Mouse (Mus musculus) NIH3T3 (cell line): ENCODE measurements around the gene Ipo9.
"Not testable (repeated sequence)": the region's sequence is repeated elsewhere in the genome, so short reads cannot be mapped to it uniquely, and the experiment has no call there.

Source experiments
- DNase-seq: peaks from one replicate; pipeline ENCODE4 v3.0.0-alpha.2; 2012; ENCODE audit warnings: low read depth

Ipo9 gene

DNA sequence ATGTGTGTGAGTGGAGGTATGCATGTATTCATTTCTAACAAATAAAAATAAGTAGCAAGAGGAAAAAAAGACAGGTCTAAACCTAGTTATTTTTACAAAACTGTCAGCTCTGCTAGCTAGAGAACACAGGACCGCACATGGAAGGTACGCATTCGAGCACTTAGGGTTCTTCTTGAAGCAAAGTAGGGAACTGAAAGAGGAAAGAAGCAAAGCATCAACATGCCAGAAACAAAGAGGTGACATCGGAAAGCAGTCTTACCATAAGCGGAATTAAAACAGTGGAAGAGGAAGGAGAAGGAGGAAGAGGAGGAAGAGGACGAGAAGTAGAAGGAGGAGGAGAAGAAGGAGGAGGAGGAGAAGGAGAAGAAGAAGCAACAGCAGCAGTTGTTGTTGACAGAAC, 2.9 kb downstream of the Ipo9 start:
- DNase-seq: no peak

DNA sequence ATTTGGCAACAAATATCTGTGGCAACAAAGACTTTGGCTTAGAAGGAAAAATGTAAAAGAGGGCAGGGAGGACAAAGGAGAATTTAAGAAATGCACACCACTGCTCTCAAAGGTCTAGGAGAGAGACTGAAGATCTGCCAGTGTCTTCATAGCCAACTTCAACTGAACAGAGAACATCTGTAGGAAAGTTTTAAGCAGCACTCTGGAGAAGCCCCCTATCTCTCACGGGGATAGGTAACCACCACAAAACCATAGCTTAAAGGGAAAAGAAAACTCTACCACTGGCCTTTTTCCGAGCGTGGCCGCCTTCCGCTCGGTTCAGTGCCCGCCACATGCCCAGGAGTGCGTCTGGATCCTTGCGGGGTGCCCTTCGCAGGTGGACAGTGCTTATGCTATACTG, 3.7 kb downstream of the Ipo9 start:
- DNase-seq: no peak

DNA sequence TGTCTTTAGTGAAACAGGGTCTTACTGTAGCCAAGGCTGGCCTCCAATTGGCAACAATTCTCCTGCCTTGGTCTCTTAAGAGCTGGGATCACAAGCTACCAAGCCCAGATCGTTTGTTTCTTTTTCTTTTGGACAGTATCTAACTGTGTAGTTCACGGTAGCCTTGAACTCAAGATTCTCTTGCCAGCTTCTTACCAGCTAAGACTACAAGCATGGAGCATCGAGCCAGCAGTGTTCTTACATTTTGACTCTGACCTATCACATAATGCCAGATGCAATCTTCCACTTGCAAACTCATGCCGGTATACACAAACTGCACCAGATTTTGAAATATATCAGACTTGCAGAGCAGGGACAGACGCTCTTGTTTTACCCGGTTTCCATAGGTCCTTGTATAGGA, 7.5 kb downstream of the Ipo9 start:
- DNase-seq: no peak

DNA sequence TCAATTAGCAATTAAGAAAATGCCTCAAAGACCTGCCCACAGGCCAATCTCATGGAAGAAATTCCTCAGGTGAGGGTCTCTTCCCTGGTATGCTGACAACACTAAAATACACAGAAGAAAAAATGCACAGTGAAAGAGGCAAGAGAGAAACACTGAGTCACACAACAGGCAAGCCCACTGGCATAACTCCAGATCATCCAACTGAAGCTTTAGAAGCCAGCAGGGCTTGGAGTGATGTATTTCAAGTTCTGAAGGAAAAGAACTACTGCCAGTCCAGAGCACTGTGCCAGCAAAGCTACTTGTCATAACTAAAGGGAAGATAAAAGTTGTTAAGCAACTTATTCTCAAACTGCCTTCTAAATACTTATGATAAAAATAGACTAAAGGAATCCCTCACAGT, 16.3 kb downstream of the Ipo9 start:
- peak; percentile 81 for DNase-seq

DNA sequence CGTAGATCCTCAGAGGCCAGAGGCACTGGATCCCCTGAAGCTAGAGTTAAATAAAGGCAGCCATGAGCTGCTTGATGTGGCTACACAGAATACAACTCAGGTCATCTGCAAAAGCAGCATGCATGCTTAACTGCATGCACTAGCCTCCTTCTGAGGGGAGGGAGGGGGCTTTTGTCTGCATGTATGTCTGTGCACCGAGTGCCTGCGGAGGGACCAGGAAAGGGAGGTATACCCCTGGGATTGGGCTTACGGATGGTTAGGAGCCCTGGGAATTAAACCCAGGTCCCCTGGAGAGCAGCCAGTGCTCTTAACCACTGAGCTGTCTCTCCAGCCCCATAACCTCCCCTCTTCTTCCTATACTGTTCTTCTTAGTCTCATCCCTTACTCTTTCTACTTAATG, 18.2 kb downstream of the Ipo9 start:
- DNase-seq: no peak

DNA sequence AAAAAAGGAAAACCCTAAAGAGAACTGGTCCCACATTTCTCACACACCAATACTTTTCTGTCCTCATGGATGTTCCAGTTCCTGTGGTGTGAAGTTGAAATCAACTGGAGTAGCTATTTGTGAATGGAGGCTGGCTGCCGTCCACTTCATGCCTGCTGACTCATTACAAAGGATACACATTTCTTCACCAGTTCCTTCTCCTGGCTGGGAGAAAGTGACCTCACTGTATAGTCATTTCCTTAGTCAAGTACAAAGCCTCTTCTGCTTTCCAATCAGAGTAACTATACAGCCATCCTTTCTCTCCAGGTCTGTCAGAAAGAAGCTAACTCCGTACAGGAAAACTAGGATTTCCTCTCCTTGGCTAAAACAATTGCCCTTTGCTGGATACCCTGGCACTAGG, 19.3 kb downstream of the Ipo9 start:
- peak; percentile 94 for DNase-seq

DNA sequence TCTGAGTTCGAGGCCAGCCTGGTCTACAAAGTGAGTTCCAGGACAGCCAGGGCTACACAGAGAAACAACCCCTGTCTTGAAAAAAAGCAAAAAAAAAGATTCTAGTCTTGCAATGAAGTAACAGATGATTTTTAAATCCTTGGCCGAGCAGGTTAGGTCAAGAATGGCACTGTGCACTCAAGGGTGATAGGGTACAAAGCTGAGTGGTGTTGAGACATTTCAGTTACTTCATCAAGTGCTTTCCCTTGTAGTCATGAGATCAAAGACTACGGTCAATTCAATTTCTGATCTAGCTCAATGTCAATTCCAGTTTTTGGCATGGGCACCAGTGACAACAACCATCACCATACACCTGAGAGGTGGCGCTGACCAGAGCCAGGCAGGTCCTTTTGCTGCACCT, 21.3 kb downstream of the Ipo9 start:
- no peak for DNase-seq

DNA sequence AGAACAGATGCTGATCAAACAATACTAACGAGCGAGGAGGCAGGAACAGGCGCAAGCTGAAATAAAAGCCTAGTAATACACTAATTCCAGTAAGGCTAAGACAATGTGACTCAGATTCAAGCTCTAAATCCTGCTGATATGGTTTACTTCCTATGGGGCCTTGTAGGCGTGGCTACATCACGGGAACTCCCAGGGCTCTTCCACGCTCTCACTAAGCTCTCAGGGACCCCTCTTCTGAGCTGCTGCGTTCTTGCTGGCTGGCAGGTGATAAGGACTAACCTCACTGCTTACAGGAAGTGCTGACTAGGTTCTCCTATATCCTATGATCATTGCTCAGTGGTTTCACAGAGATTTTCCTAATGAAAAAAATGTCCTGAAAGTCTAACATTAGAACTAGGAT, 24.9 kb downstream of the Ipo9 start:
- no peak for DNase-seq

DNA sequence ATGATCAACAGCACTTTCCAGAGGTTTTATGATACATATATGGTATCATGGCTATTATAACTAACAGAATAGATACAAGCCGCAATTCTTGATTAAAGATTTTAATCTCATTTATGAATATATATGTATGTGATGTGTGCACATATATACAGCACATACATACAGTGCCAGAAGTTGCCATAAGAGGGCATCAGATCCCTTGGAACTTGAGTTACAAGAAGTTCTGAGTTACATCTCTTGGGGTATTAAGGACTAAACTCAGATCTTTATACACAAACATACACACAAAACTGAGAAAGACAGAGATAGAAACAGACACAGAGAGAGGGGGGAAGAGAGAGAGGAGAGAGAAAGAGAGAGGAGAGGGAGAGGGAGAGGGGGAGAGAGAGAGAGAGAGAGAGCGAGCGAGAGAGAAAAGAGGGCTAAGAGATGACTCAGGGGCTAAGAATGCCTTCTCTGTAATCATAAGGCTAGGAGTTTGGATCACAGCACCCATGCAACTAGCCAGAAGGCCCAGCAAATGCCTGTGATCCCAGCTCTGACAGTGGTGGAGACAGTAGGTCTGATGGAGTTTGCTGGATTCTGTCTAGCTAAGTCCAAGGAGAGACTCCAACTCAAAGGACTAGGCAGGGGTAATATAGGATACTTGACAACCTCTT, 28.7 kb downstream of the Ipo9 start:
- peak; percentile 64 for DNase-seq

DNA sequence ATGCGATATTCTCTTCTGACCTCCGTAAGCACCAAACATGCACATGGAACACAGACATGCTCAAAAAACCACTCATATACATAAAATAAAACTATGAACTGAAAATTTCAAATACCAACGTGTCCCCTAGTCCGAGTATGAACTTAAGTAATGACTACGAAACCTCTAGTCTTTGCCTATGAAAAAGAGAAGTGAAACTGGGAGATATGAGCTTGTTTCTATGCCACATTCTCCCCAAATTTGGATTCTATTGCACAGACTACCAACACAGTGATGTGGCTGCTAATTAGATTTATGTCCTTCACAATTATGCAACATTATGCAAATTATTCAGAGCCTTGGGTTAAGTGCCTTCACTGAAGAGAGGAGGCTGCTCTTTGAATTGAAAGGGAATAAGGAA, 30.8 kb downstream of the Ipo9 start:
- no peak for DNase-seq

DNA sequence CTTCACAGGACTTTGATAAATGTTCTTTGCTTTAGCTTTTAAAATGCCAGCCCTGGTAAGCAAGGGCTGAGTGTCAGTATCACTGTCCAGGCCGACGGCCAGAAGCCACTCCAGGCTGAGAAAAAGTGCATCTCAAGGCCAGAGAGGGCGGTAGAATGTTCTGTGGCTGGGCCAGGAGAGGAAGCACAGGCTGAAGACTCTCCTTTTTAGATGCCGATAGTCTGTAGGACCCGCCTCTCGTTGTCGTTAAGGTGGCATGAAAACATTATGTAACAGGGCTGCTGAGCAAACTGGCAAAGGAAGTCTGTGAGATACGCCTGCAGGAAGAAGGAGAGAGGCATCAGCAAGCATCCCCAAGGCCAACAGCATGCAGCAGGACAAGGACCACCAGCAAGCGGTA, 45.1 kb downstream of the Ipo9 start:
- DNase-seq: no peak

DNA sequence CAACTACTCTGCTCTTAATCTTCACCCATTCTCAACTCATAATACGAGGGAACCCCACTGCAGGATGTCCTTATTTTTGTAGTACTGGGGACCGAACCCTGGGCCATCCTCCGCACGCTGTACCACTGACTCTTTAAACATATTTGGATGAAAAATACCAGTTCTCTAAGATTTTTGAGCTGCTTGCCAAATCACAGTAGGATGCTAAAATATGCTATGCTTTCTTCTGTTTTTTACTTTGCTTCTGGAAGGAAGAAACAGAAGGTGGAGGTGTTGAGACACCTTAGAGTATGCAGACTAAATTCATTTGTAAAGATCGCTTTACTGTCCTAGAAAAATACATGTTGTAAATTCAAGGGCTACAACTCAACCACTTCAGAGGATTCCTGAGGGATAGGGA, 46.1 kb downstream of the Ipo9 start:
- no peak for DNase-seq

DNA sequence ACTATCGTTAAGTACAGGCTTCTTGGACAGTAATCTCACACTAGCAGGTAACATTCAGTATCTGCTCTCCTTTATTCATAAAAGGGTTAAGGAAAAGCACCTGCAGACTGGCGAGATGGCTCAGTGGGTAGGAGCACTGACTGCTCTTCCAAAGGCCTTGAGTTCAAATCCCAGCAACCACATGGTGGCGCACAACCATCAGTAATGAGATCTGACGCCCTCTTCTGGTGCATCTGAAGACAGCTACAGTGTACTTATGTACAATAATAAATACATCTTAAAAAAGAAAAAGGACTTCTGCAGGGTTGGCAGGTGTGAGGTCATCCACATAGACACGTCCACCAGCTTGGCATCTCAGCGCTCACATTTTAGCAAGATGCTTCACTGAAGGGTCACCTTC, 48.7 kb downstream of the Ipo9 start:
- not testable (repeated sequence) for DNase-seq

DNA sequence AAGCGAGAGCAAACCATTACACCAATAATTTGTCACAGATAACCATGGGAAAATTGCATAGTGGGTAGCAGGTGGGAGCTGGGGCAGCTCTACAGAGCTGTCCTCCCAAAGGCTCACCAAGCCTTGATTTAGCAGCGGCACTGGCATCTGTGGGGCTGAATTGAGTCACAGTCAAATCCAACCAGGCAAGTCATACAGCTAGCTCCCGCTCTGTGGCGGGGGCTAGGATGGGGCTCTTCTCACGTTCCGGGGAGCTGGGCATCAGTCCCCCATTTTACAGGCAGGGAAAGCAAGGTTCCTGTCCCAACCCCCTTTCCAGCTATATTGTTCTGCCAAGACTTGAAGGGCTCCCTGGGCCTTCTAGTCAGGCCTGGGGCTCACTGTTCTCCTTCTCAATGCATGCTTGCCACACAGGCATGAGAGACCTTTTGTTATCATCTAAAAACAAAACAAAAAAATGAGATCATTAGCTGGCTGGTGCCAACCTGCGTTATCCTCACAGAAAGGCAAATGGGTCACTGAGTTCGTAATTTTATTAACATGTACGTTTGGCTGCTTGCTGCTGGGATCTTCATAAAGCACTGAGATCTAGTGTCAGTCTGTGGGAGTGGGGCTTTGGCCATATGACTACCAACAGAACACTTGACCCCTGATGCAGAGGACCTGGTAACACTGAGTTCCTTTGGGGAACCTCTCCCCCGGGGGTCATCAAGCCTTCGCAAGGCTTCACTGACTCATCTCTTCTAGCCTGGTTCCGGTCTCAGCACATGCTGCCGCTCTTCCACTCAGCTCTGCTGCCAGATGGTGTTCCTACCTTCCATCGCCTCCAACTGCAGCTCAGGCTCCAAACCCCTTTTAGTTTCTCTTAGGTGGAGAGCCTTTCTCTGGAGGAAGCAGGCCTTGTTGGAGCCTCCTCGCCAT, 50.0 kb downstream of the Ipo9 start:
- no peak for DNase-seq

DNA sequence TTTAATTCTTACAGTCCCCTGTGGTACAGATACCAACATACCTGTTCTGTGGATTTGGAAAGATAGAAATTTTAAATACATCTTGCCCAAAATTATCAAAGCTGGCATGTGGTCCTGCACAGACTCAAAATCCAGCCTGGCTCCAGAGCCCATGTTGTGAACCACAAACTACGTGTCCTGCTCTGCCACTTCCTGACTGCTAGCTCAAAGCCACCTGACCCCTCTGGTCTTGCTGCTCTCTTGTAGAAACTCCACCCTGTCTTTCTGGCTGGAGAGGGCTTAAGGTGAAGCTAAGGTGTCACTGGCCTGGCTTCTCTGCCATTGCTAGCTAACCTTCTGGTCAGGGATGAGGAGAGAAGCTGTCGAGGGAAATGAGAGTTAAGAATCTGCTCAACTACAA, 51.3 kb downstream of the Ipo9 start:
- DNase-seq: no peak

DNA sequence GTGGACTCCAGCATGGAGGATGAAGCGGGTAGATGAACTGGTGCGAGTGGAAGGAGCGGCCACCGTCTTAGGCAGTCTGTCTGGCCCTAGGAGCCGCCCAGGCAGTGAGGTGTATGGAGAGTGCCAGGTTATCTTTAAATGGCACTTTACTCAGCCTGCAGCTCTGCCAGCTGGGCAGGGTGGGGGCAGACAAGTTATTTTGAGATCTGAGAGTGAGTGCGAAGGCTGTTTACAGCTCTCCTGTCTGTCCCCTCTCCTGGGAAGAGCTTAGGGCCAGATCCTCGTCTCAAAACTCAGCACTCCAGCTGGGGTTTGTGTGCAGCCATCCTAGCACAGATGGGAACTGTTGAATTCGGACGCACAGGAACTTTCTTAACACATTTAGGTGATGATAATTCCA, 51.7 kb downstream of the Ipo9 start:
- no peak for DNase-seq

DNA sequence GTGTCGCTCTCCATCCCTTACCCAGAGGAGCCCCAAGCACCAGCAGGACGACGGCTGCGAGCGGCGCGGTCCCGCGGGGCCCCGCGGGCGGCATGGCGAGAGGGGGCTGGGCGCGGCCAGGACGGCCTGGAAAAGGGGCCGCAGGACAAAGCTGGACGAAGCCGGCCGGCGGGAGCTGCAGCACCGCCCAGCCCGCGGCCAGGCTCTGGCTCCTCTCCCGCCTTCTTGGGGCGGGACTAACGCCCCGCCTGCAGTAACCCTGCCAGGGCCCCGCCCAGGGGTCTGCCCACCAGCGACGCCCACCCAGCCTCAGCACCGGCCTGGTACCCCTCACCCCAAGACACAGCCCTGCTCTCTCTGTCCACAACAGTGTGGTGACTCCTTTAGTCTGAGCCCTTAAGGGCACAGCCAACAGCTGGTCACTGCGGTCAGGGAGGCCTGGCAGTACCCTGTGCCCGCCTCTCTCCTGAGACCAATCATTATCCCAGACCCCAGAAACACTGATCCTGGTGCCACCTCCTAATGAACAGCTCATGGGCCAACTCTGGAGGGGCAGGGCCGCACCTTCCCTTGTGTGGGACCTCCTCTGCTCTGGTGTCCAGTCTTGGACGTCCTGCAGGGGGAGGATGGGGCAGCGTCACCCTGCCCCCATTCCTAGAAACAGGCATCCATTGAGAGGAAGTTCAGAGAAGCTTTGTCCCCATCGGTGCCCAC, 55.3 kb downstream of the Ipo9 start, which contains the start of gene Shisa4:
Gene Shisa4, minus strand, starts transcription at position 370 of the 714 bp plus-strand sequence.
- DNase-seq: peak; percentile 93

DNA sequence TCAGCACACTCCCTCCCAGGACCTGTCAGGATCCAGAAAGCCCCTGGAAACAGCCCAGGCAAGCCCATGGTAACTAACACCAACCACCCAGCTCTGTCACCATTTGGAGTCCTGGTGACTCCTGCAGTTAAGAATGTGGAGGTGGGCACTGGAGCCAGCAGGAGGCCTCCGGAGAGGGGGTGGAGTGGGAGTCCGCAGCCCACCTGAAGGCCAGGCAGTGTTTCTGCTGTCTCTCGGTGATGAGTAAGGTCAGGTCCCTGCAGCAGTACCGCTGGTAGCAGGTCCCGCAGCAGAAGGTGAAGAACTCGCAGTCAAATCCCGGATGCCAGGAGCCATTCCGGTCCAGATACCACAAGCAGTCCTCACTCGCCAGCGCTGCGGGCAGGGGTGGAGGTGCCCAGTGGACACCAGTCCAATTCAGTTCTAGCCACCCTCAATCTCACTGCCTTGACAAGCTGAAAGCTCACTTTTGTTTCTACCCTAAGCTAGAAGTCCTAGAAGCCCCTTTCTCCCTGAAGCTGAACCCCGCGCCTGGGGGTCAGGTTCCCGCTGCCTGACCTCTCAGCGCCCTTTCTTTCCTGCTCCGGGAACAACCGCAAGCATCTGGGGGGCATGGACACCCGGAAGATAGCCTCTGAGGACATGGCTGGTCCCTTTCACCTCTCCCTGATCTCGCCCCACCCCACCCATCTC, 56.0 kb downstream of the Ipo9 start:
- peak; percentile 68 for DNase-seq

DNA sequence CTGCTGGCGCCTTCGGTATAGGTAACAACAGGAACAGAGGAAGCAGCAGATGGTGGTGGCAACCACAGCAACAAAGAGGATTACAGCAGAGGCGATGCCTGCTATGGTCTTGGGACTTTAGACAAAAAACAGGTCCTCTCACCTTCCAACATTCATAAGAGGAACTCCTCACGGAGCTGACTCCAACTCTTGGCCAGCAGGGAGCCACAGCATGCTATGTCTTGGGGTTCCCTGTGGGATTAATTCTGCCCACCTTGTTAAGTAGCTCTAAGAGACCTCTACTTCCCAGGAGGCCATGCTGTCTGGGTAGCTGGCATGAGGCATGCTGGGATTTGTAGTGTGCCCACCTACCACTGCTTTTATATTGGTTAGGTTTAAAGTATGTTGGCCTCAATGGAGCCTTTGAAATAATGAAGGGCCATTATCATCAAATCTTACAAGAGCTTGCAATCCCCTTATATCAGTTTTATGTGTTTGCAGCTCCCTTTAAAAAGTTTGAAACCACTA, 57.1 kb downstream of the Ipo9 start:
- no peak for DNase-seq

DNA sequence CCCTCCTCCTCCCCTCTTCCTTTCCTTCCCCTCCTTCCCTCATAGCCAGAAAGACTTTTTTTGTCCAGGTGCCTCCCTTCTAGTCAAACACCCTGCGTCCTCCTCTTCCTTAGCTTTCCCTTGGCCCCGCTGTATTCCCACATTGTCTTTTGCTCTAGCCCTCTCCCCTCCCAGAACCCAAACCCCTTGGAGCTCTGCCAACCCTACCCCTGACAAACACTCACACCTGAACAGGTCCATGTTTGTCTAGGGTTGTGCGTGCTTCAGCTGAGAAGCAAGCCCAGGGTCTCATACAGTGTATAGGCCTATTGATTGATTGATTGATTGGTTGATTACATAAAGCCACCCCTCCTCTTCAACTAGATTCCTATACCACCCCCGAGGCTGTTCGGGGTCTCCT, 60.9 kb downstream of the Ipo9 start:
- no peak for DNase-seq

DNA sequence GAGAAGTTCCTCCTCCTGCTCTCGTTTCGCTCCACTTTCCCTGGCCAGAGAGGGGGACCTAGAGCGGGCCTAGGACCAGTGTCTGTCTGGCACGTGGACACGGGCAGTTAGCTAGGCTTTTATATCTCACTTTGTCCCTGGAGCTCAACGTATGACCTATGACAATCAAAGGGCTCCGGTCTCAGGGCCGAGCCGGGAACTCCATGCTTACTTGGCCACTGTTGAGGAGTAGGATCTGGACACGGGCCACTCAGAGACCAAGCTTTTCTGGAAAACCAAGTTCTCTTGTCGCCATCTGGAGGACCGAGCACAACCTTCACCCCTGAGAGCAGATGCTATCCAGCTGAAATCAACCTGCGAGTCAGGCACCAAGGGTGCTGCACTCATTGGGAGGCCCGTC, 61.3 kb downstream of the Ipo9 start:
- peak; percentile 88 for DNase-seq

DNA sequence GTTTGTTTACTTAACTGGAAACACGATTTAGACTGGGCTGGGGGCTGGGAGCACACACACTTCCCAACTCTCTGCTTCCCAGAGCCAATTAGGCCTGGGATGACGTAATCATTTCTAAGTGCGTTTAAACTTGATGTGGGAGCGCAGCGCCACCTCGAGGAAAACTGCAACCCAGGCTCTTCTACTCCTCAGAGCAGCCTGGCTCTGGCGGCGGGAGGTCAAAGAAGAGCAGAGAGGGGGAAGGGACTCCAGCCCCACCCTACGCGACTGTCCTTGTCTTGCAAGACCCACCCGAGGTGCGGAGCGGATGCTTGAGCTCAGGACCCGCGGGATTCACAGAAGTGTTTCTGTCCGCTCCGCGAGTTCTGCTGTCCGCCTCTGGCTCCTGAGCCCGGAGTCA, 62.1 kb downstream of the Ipo9 start:
- DNase-seq: peak; percentile 98
